Mouse (Mus musculus) forebrain, postnatal 0 days (tissue): ENCODE results near the gene Acpp. TPM values are rescaled to one million over a fixed set of nuclear protein-coding genes. Genes with fewer than 3 reads are reported as not detected.

Source experiments
- ATAC-seq: fragments of 200-750 bp; cut with Nextera tagmentation; 2 replicates; pipeline ENCODE4 v1.8.0; 2017; ENCODE audit warnings: mild to moderate bottlenecking, moderate library complexity
- DNase-seq: peaks from one replicate; pipeline ENCODE4 v3.0.0-alpha.2; 2015
- H3K27ac ChIP-seq: fragments of 300-500 bp; sonication (generic); 2 replicates; pipeline ENCODE4 v1.5.1; 2014; ENCODE audit warnings: low read depth, mild to moderate bottlenecking, antibody characterized with exemption, low read length, moderate library complexity, mixed read lengths
- H3K27me3 ChIP-seq: fragments of 300-500 bp; sonication (generic); 2 replicates; pipeline ENCODE4 v1.6.1; 2014; ENCODE audit warnings: mild to moderate bottlenecking, low read length, mixed read lengths; ENCODE audit not compliant: insufficient read depth
- H3K36me3 ChIP-seq: fragments of 300-500 bp; sonication (generic); 2 replicates; pipeline ENCODE4 v1.6.1; 2014; ENCODE audit warnings: mild to moderate bottlenecking, moderate library complexity; ENCODE audit not compliant: insufficient read depth
- H3K4me1 ChIP-seq: fragments of 300-500 bp; sonication (generic); 2 replicates; pipeline ENCODE4 v1.6.1; 2014; ENCODE audit warnings: antibody characterized with exemption; ENCODE audit not compliant: insufficient read depth
- H3K4me2 ChIP-seq: fragments of 300-500 bp; sonication (generic); 2 replicates; pipeline ENCODE4 v1.6.1; 2014; ENCODE audit warnings: low read depth, mild to moderate bottlenecking, moderate library complexity
- H3K4me3 ChIP-seq: fragments of 300-500 bp; sonication (generic); 2 replicates; pipeline ENCODE4 v1.5.1; 2014; ENCODE audit warnings: low read depth, low read length, mixed read lengths
- H3K9ac ChIP-seq: fragments of 300-500 bp; sonication (generic); 2 replicates; pipeline ENCODE4 v1.6.1; 2014; ENCODE audit warnings: mild to moderate bottlenecking
- H3K9me3 ChIP-seq: fragments of 300-500 bp; sonication (generic); 2 replicates; pipeline ENCODE4 v1.6.1; 2016; ENCODE audit warnings: low read length
- CTCF ChIP-seq: sonication (generic); IDR thresholded peaks from 2 replicates; pipeline ENCODE4 v1.5.1; 2016; ENCODE audit warnings: antibody characterized with exemption, control low read depth, low read depth
- WGBS: fragments of 180-500 bp; shearing (Covaris S2); extraction: QIAGEN DNeasy Blood & Tissue Kit; methylation state at CpG from one replicate; pipeline ENCODE4 v1.1.7; 2014; 5-methylcytosine and 5-hydroxymethylcytosine counted together
- polyA plus RNA-seq: library from polyadenylated mRNA; unstranded; fragments of >200 nt; fragmentation: Nextera tagmentation; extraction: Ambion mirVana; gene quantifications from 2 replicates; pipeline ENCODE4 v1.2.1, GENCODE M21; 2015
- total RNA-seq: library from RNA; depleted of rRNA; stranded (reverse); fragments of >200 nt; gene quantifications from 2 replicates; pipeline ENCODE4 v1.2.3, GENCODE M21; 2014; rRNA removed

Acpp gene
- total and polyA plus RNA-seq, 2 experiments from 2014 or later, result 0.42 to 0.62 TPM

- no peak for TF ChIP-seq CTCF
- no peak overlapping the region for H3K4me2 ChIP-seq
- H3K9ac ChIP-seq, result no peak overlapping the region
- H3K9me3 ChIP-seq, result no peaks in the 10 kb centered on the region
- no peaks in the 10 kb centered on the region for H3K27me3 ChIP-seq
- ATAC-seq, result no peak
- no peak overlapping the region for H3K4me3 ChIP-seq
- H3K4me1 ChIP-seq, result no peaks in the 10 kb centered on the region
- no peak for DNase-seq
- no peaks in the 10 kb centered on the region for H3K36me3 ChIP-seq
- no peak overlapping the region for H3K27ac ChIP-seq
- WGBS, result 95% methylated on average over 3 of the region's 3 CpGs
These were observed 84.9 kb downstream of the Acpp start for GRCm38 (mm10) chr9:104252637-104253036.

GRCm38 (mm10) chr9:104251687-104252086, 85.9 kb downstream of the Acpp start:
- DNase-seq (no peak), ATAC-seq (no peak)
- TF ChIP-seq CTCF, result no peak
- Histone ChIP-seq H3K27ac (no peak overlapping the region), H3K4me1 (no peaks in the 10 kb centered on the region), H3K9me3 (no peaks in the 10 kb centered on the region), H3K9ac (no peak overlapping the region), H3K27me3 (no peaks in the 10 kb centered on the region), H3K36me3 (no peaks in the 10 kb centered on the region), H3K4me3 (no peak overlapping the region), H3K4me2 (no peak overlapping the region)
- 88% methylated on average over 4 of the region's 4 CpGs for WGBS

- H3K4me3 ChIP-seq, result no peak overlapping the region
- H3K4me2 ChIP-seq, result no peak overlapping the region
- ATAC-seq (no peak), DNase-seq (no peak)
- H3K27ac ChIP-seq, result no peak overlapping the region
- no peaks in the 10 kb centered on the region for H3K9me3 ChIP-seq
- no peak overlapping the region for H3K9ac ChIP-seq
- no peaks in the 10 kb centered on the region for H3K4me1 ChIP-seq
- no peak for TF ChIP-seq CTCF
- WGBS, result 87% methylated on average over 8 of the region's 8 CpGs
- no peaks in the 10 kb centered on the region for H3K36me3 ChIP-seq
- H3K27me3 ChIP-seq, result no peaks in the 10 kb centered on the region
These were observed 86.4 kb downstream of the Acpp start for GRCm38 (mm10) chr9:104251111-104251510.

- Histone ChIP-seq H3K4me2 (no peak overlapping the region), H3K27ac (no peak overlapping the region), H3K27me3 (no peaks in the 10 kb centered on the region), H3K9ac (no peak overlapping the region), H3K9me3 (no peaks in the 10 kb centered on the region), H3K4me3 (no peak overlapping the region), H3K4me1 (no peaks in the 10 kb centered on the region), H3K36me3 (peaks cover 4% of the 10 kb centered on the region; the same call in 1 of the 2 replicates)
- DNase-seq, result no peak
- no peak for ATAC-seq
- whole genome bisulfite sequencing, result 84% methylated on average over 6 of the region's 6 CpGs
- TF ChIP-seq CTCF, result no peak
These were observed 90.1 kb downstream of the Acpp start for GRCm38 (mm10) chr9:104247307-104247987.

- no peak for TF ChIP-seq CTCF
- H3K9ac ChIP-seq, result no peak overlapping the region
- no peak for DNase-seq
- WGBS, result 88% methylated on average over 9 of the region's 9 CpGs
- H3K4me1 ChIP-seq, result no peaks in the 10 kb centered on the region
- peaks cover 4% of the 10 kb centered on the region; the same call in 1 of the 2 replicates for H3K36me3 ChIP-seq
- H3K27ac ChIP-seq, result no peak overlapping the region
- H3K9me3 ChIP-seq, result no peaks in the 10 kb centered on the region
- no peak overlapping the region for H3K4me3 ChIP-seq
- ATAC-seq, result no peak
- no peaks in the 10 kb centered on the region for H3K27me3 ChIP-seq
- no peak overlapping the region for H3K4me2 ChIP-seq
These were observed 93.6 kb downstream of the Acpp start for GRCm38 (mm10) chr9:104243799-104244466.

- Histone ChIP-seq H3K27ac (no peak overlapping the region), H3K9ac (no peak overlapping the region), H3K27me3 (no peaks in the 10 kb centered on the region), H3K4me1 (peaks cover 6% of the 10 kb centered on the region; the same call in 1 of the 2 replicates), H3K4me3 (no peak overlapping the region), H3K4me2 (no peak overlapping the region), H3K36me3 (peaks cover 19% of the 10 kb centered on the region), H3K9me3 (no peaks in the 10 kb centered on the region)
- ATAC-seq, result no peak
- 89% methylated on average over 7 of the region's 7 CpGs for WGBS
- DNase-seq, result no peak
- TF ChIP-seq CTCF, result no peak
These were observed 97.4 kb downstream of the Acpp start for GRCm38 (mm10) chr9:104240146-104240545.

- peaks cover 22% of the 10 kb centered on the region for H3K36me3 ChIP-seq
- no peak for TF ChIP-seq CTCF
- no peak overlapping the region for H3K27ac ChIP-seq
- DNase-seq (no peak), ATAC-seq (no peak)
- H3K4me3 ChIP-seq, result no peak overlapping the region
- no peak overlapping the region for H3K4me2 ChIP-seq
- no peaks in the 10 kb centered on the region for H3K9me3 ChIP-seq
- H3K4me1 ChIP-seq, result peaks cover 6% of the 10 kb centered on the region; the same call in 1 of the 2 replicates
- H3K9ac ChIP-seq, result no peak overlapping the region
- 77% methylated on average over 8 of the region's 8 CpGs for WGBS
- no peaks in the 10 kb centered on the region for H3K27me3 ChIP-seq
These were observed 98.5 kb downstream of the Acpp start for GRCm38 (mm10) chr9:104239076-104239475.

Other genes with a start within 250 kb of the Acpp start
- gene Ackr4, start 210.8 kb downstream of the Acpp start, total RNA-seq, result 1.2 and 3.1 TPM in 2 replicates
- gene Ackr4, start 210.8 kb downstream of the Acpp start, polyA plus RNA-seq, result 0.53 and 0.70 TPM in 2 replicates
- 48.6 and 52.2 TPM in 2 replicates for gene Dnajc13, start 74.8 kb downstream of the Acpp start, total RNA-seq
- 6.9 and 11.6 TPM in 2 replicates for gene Dnajc13, start 74.8 kb downstream of the Acpp start, polyA plus RNA-seq
- 42.8 and 47.8 TPM in 2 replicates for gene Cpne4, start 209.5 kb upstream of the Acpp start, total RNA-seq
- 48.5 and 70.4 TPM in 2 replicates for gene Cpne4, start 209.5 kb upstream of the Acpp start, polyA plus RNA-seq